Mouse (Mus musculus): ENCODE measurements around the gene Ush1g.

GRCm38 (mm10) chr11:115358468-115358867 lies 36.6 kb upstream of the Ush1g start:
- TF ChIP-seq CTCF (IDR thresholded peaks at IDR 0.05; ENCODE audit: low read depth, low read length): peak; percentile 29
- no peak for TF ChIP-seq POLR2A (IDR thresholded peaks at IDR 0.05; ENCODE audit: insufficient read depth, low read length)
- TF ChIP-seq EP300 (IDR thresholded peaks at IDR 0.05; ENCODE audit: insufficient read depth, low read depth, low read length): no peak

All from ES-Bruce4 (cell line).